Mouse (Mus musculus) intestine, embryonic 14.5 days (tissue): Measurements from ENCODE around the gene Tmem252. TPM values are rescaled to one million over a fixed set of nuclear protein-coding genes. Genes with fewer than 3 reads are reported as not detected.

Experiments used
- ATAC-seq: fragments of 200-750 bp; cut with Nextera tagmentation; replicated peaks from 2 replicates; pipeline ENCODE4 v1.8.0; 2017; ENCODE audit warnings: low read depth, moderate number of reproducible peaks, moderate TSS enrichment, moderate library complexity; ENCODE audit not compliant: low FRiP score, low TSS enrichment
- DNase-seq: peaks from one replicate; pipeline ENCODE4 v3.0.0-alpha.2; 2018; ENCODE audit warnings: low spot score
- H3K27ac ChIP-seq: fragments of 300-500 bp; sonication (generic); 2 replicates; pipeline ENCODE4 v1.5.1; 2014; ENCODE audit warnings: low read depth, mild to moderate bottlenecking, control low read depth
- H3K27me3 ChIP-seq: fragments of 300-500 bp; sonication (generic); replicated peaks from 2 replicates; pipeline ENCODE4 v1.6.1; 2014; ENCODE audit warnings: low read length, control low read depth; ENCODE audit not compliant: control insufficient read depth, insufficient read depth
- H3K36me3 ChIP-seq: fragments of 300-500 bp; sonication (generic); 2 replicates; pipeline ENCODE4 v1.6.1; 2014; ENCODE audit warnings: low read length, control low read depth; ENCODE audit not compliant: control insufficient read depth, insufficient read depth
- H3K4me1 ChIP-seq: fragments of 300-500 bp; sonication (generic); replicated peaks from 2 replicates; pipeline ENCODE4 v1.6.1; 2014; ENCODE audit warnings: low read length, control low read depth, mixed read lengths; ENCODE audit not compliant: control insufficient read depth, insufficient read depth
- H3K4me2 ChIP-seq: fragments of 300-500 bp; sonication (generic); 2 replicates; pipeline ENCODE4 v1.6.1; 2014; ENCODE audit warnings: low read length
- H3K4me3 ChIP-seq: fragments of 300-500 bp; sonication (generic); 2 replicates; pipeline ENCODE4 v1.5.1; 2014; ENCODE audit warnings: low read depth, low read length, control low read depth, mixed read lengths
- H3K9ac ChIP-seq: fragments of 300-500 bp; sonication (generic); 2 replicates; pipeline ENCODE4 v1.6.1; 2014; ENCODE audit warnings: mild to moderate bottlenecking, low read length
- H3K9me3 ChIP-seq: fragments of 300-500 bp; sonication (generic); 2 replicates; pipeline ENCODE4 v1.6.1; 2016; ENCODE audit warnings: low read length, control low read depth; ENCODE audit not compliant: control insufficient read depth
- WGBS: fragments of 180-500 bp; shearing (Covaris S2); extraction: QIAGEN DNeasy Blood & Tissue Kit; methylation state at CpG from one replicate; pipeline ENCODE4 v1.1.7; 2014; 5-methylcytosine and 5-hydroxymethylcytosine counted together
- polyA plus RNA-seq: library from polyadenylated mRNA; unstranded; fragments of >200 nt; fragmentation: Nextera tagmentation; extraction: Ambion mirVana; gene quantifications from 2 replicates; pipeline ENCODE4 v1.2.1, GENCODE M21; 2014

The Tmem252 gene
- polyA plus RNA-seq, 1 experiment from 2014 or later, result 8.7 TPM

- no peak for DNase-seq
- WGBS, result 72% methylated on average over 8 of the region's 8 CpGs
- H3K4me2 ChIP-seq, result no peak overlapping the region
Measured at GRCm38 (mm10) chr19:24648016-24648415, 25.8 kb upstream of the Tmem252 start.

GRCm38 (mm10) chr19:24650428-24650827, 23.4 kb upstream of the Tmem252 start:
- Histone ChIP-seq H3K27me3 (no peaks in the 10 kb centered on the region), H3K4me1 (peaks cover 4% of the 10 kb centered on the region; the same call in 1 of the 2 replicates), H3K27ac (no peak overlapping the region), H3K36me3 (no peaks in the 10 kb centered on the region), H3K9me3 (no peaks in the 10 kb centered on the region), H3K9ac (no peak overlapping the region), H3K4me2 (no peak overlapping the region), H3K4me3 (no peak overlapping the region)
- ATAC-seq (no peak), DNase-seq (no peak)
- WGBS, result 84% methylated on average over 8 of the region's 8 CpGs

More at GRCm38 (mm10) chr19:24648016-24648415, 25.8 kb upstream of the Tmem252 start:
- no peak overlapping the region for H3K9ac ChIP-seq
- H3K27ac ChIP-seq, result no peak overlapping the region
- no peaks in the 10 kb centered on the region for H3K36me3 ChIP-seq
- H3K27me3 ChIP-seq, result no peaks in the 10 kb centered on the region
- peaks cover 2% of the 10 kb centered on the region; the same call in 1 of the 2 replicates for H3K4me1 ChIP-seq
- no peak for ATAC-seq
- no peak overlapping the region for H3K4me3 ChIP-seq
- no peaks in the 10 kb centered on the region for H3K9me3 ChIP-seq

- Histone ChIP-seq H3K4me2 (no peak overlapping the region), H3K4me1 (0 out of 2 replicates have a peak, but pooled peaks cover 4% of the 10 kb centered on the region), H3K9me3 (no peaks in the 10 kb centered on the region), H3K9ac (no peak overlapping the region), H3K36me3 (no peaks in the 10 kb centered on the region), H3K4me3 (no peak overlapping the region), H3K27me3 (no peaks in the 10 kb centered on the region), H3K27ac (no peak overlapping the region)
- 64% methylated on average over 2 of the region's 2 CpGs for WGBS
- ATAC-seq, result no peak
- DNase-seq, result no peak
Measured at GRCm38 (mm10) chr19:24651595-24651994, 22.2 kb upstream of the Tmem252 start.

GRCm38 (mm10) chr19:24652342-24653019, 21.3 kb upstream of the Tmem252 start:
- Histone ChIP-seq H3K4me3 (no peak overlapping the region), H3K27ac (no peak overlapping the region), H3K9ac (no peak overlapping the region), H3K9me3 (no peaks in the 10 kb centered on the region), H3K4me1 (0 out of 2 replicates have a peak, but pooled peaks cover 4% of the 10 kb centered on the region), H3K36me3 (no peaks in the 10 kb centered on the region), H3K4me2 (no peak overlapping the region), H3K27me3 (no peaks in the 10 kb centered on the region)
- 39% methylated on average over 6 of the region's 6 CpGs for WGBS
- ATAC-seq (no peak), DNase-seq (no peak)

DNA sequence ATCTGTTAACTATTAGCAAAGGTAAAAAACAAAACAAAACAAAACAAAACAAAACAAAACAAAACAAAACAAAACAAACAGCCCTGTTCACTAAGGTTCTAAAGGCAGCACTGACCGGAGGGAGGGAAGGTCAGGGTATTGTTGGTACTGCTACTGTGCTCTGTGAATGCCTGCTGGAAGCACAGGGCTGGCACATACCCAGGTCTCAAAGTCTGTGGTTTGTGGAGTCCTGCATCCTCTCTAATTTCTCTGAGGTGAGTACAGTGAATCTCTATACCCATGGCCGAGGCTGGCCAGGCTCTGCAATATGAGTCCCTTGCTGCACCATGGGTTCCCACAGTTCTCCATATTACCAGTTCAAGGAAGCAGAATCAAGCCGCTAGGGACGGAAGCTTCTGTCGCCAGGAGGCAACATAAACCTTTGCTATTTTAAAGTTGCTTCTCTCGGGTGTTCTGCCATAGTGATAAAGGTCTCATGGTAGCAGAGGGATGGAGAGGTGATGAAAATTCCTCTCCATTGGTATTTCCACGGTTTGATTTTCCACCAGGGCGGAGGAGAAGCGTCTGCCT, 20.5 kb upstream of the Tmem252 start:
- Histone ChIP-seq H3K4me2 (no peak overlapping the region), H3K4me1 (0 out of 2 replicates have a peak, but pooled peaks cover 4% of the 10 kb centered on the region), H3K27me3 (no peaks in the 10 kb centered on the region), H3K4me3 (no peak overlapping the region), H3K9me3 (no peaks in the 10 kb centered on the region), H3K9ac (no peak overlapping the region), H3K36me3 (no peaks in the 10 kb centered on the region), H3K27ac (no peak overlapping the region)
- ATAC-seq (no peak), DNase-seq (no peak)
- 59% methylated on average over 9 of the region's 9 CpGs for WGBS

DNA sequence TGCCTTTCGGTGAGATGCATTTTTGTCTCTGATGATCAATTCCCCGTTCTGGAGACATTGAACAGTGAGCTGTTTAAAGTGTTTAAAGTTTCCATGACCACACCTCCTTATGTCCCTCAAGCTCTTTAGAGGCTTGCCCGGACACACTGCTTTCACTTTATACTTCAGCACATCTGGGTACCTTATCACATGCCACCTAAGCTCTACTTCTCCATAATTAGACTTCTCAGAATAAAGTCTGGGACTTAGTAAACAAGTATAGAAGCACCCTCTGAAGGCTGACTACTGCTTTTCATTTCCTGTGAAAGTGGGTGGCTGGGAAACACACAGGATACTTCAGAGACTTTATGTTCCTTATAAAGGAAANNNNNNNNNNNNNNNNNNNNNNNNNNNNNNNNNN, 16.8 kb upstream of the Tmem252 start:
- Histone ChIP-seq H3K27me3 (no peaks in the 10 kb centered on the region), H3K9ac (no peak overlapping the region), H3K4me1 (peaks cover 7% of the 10 kb centered on the region), H3K4me2 (no peak overlapping the region), H3K36me3 (no peaks in the 10 kb centered on the region), H3K4me3 (no peak overlapping the region), H3K27ac (no peak overlapping the region), H3K9me3 (no peaks in the 10 kb centered on the region)
- 59% methylated on average over 3 of the region's 3 CpGs for WGBS
- no peak for DNase-seq
- ATAC-seq, result no peak

- no peak overlapping the region for H3K9ac ChIP-seq
- peaks cover 3% of the 10 kb centered on the region for H3K4me1 ChIP-seq
- H3K9me3 ChIP-seq, result no peaks in the 10 kb centered on the region
- ATAC-seq (no peak), DNase-seq (no peak)
- H3K36me3 ChIP-seq, result no peaks in the 10 kb centered on the region
- H3K27me3 ChIP-seq, result no peaks in the 10 kb centered on the region
- no peak overlapping the region for H3K4me3 ChIP-seq
- H3K27ac ChIP-seq, result no peak overlapping the region
- H3K4me2 ChIP-seq, result no peak overlapping the region
- WGBS, result 90% methylated on average over 2 of the region's 2 CpGs
Measured at GRCm38 (mm10) chr19:24662346-24662745, 11.5 kb upstream of the Tmem252 start.

DNA sequence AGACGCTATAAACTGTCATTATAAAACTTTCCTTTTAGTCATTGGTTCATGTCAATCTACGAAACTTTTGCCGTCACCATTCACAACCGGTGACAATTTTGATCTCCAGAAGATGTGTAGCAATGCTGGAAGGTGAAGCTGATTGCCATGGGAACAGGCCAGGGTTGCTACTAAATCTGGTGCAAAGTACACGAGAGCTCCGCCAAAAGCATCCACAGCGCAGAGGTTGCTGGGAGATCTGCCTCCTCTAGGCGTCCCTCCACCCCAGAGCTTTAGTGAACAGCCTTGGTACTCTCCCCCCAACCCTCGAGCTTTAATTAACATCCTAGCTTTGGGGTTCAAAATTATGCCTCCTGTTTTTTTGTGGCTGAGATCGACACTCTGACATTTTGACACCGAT, 8.0 kb upstream of the Tmem252 start:
- 84% methylated on average over 11 of the region's 11 CpGs for WGBS
- DNase-seq, result no peak
- ATAC-seq, result no peak
- H3K9me3 ChIP-seq, result no peaks in the 10 kb centered on the region
- H3K27me3 ChIP-seq, result no peaks in the 10 kb centered on the region
- H3K4me3 ChIP-seq, result no peak overlapping the region
- no peaks in the 10 kb centered on the region for H3K36me3 ChIP-seq
- H3K9ac ChIP-seq, result no peak overlapping the region
- no peak overlapping the region for H3K27ac ChIP-seq
- H3K4me2 ChIP-seq, result no peak overlapping the region
- H3K4me1 ChIP-seq, result no peaks in the 10 kb centered on the region

DNA sequence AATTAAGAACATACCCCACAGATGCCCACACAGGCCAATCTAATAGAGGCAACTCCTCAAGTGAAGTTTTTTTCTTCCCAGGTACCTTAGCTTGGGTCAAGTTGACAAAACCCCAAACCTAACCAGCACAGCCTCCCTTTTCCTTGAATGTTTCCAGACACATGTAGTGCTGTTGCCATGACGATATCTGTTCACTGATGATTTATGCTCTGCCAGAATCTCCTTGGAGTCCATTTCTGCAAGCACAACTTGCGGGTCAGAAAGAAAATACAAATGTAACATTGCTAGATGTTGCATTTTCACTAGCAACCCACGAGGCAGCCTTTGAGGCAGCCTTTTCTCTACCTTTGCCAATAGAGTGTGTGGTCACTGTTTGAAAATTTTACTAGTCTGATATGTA, 6.3 kb upstream of the Tmem252 start:
- H3K27me3 ChIP-seq, result no peaks in the 10 kb centered on the region
- no peak overlapping the region for H3K4me3 ChIP-seq
- H3K4me1 ChIP-seq, result no peaks in the 10 kb centered on the region
- no peak overlapping the region for H3K9ac ChIP-seq
- H3K9me3 ChIP-seq, result no peaks in the 10 kb centered on the region
- no peak for DNase-seq
- no peaks in the 10 kb centered on the region for H3K36me3 ChIP-seq
- ATAC-seq, result no peak
- WGBS, result 53% methylated on average over 3 of the region's 3 CpGs
- no peak overlapping the region for H3K4me2 ChIP-seq
- H3K27ac ChIP-seq, result no peak overlapping the region
